In the genomic region with DNA sequence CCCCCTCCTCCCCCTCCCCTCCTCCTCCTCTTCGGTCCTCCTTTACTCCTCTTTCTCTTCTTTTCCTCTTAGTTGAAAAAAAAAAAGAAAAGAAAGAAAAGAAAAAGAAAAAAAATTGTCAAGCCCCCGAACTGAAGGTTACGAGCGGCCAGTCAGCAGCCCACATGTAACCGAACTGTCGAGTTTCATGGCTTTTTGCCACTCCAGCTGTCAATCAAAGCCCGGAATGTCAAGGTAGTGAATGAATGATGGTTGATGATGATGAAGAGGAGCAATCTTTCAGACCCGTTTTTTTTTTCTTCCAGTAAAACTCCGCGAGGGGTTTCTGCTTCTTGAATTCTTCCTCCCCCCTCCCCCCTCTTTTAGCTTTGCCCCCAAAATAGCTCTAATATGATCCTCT, we compare ENCODE assay signal across 8 mouse cellular contexts. TPM values are rescaled to one million over a fixed set of nuclear protein-coding genes. Genes with fewer than 3 reads are reported as not detected.
DNase-seq lines count a peak whose midpoint lies in the region; ATAC-seq and TF ChIP-seq lines count a peak whose summit lies in the region.

No protein-coding gene starts in this region.

- no peak for ATAC-seq in megakaryocyte, adult 5-6 weeks (ENCODE audit: poor library complexity, severe bottlenecking)
- no peak for ATAC-seq in intestine, postnatal 0 days
- no peak for ATAC-seq in midbrain, embryonic 13.5 days
- ATAC-seq in activated CD4-positive, CD25-positive, alpha-beta regulatory T cell, adult 4 months: no peak

- no peak for TF ChIP-seq CTCF in intestine, postnatal 0 days (IDR thresholded peaks at IDR 0.05; ENCODE audit: low read depth)

- H3K4me1 ChIP-seq in megakaryocyte, embryonic 14.5 days: peaks cover 55% of the 10 kb centered on the region
- no peaks in the 10 kb centered on the region for H3K4me1 ChIP-seq in intestine, postnatal 0 days (replicated peaks; ENCODE audit: control insufficient read depth, insufficient read depth, low read length)
- peaks cover 32% of the 10 kb centered on the region for H3K4me1 ChIP-seq in midbrain, embryonic 13.5 days (replicated peaks)

- peak overlapping the region; percentile 27 for H3K9ac ChIP-seq in intestine, postnatal 0 days (ENCODE audit: low read depth, low read length)
- H3K9ac ChIP-seq in midbrain, embryonic 13.5 days (replicated peaks): peak overlapping the region; percentile 95

- H3K36me3 ChIP-seq in megakaryocyte, embryonic 14.5 days (replicated peaks; ENCODE audit: low read length): no peaks in the 10 kb centered on the region
- no peaks in the 10 kb centered on the region for H3K36me3 ChIP-seq in intestine, postnatal 0 days (ENCODE audit: control insufficient read depth, insufficient read depth)
- no peaks in the 10 kb centered on the region for H3K36me3 ChIP-seq in midbrain, embryonic 13.5 days

- H3K4me3 ChIP-seq in megakaryocyte, embryonic 14.5 days (replicated peaks): peak overlapping the region; percentile 84
- H3K4me3 ChIP-seq in intestine, postnatal 0 days (ENCODE audit: low read depth, low read length): peak overlapping the region; percentile 48
- H3K4me3 ChIP-seq in midbrain, embryonic 13.5 days (replicated peaks): peak overlapping the region; percentile 71

- peak; percentile 45 for DNase-seq in fibroblast of lung, adult 2 months (ENCODE audit: low read depth)
- no peak for DNase-seq in left cerebral cortex, adult 11 months (ENCODE audit: low spot score)
- no peak for DNase-seq in gastrocnemius, postnatal 25 days

- H3K27me3 ChIP-seq in megakaryocyte, embryonic 14.5 days (replicated peaks): peaks cover 90% of the 10 kb centered on the region
- H3K27me3 ChIP-seq in intestine, postnatal 0 days (replicated peaks; ENCODE audit: control insufficient read depth, insufficient read depth, low read length): peaks cover 25% of the 10 kb centered on the region
- H3K27me3 ChIP-seq in midbrain, embryonic 13.5 days: peaks cover 10% of the 10 kb centered on the region

- H3K9me3 ChIP-seq in megakaryocyte, embryonic 14.5 days: no peaks in the 10 kb centered on the region
- H3K9me3 ChIP-seq in intestine, postnatal 0 days (ENCODE audit: control insufficient read depth): no peaks in the 10 kb centered on the region
- H3K9me3 ChIP-seq in midbrain, embryonic 13.5 days: no peaks in the 10 kb centered on the region

- peak overlapping the region; percentile 75 for H3K4me2 ChIP-seq in intestine, postnatal 0 days (replicated peaks; ENCODE audit: low read depth)
- H3K4me2 ChIP-seq in midbrain, embryonic 13.5 days (replicated peaks): peak overlapping the region; percentile 71

- 0 out of 2 replicates have a peak overlapping the region, but pooled peaks have one; percentile 61 for H3K27ac ChIP-seq in intestine, postnatal 0 days (ENCODE audit: low read depth, low read length)
- H3K27ac ChIP-seq in midbrain, embryonic 13.5 days: peak overlapping the region; percentile 95

- WGBS in intestine, postnatal 0 days: 1% methylated on average over 10 of the region's 10 CpGs
- WGBS in midbrain, embryonic 13.5 days: under 1% methylated on average over 10 of the region's 10 CpGs

RNA-seq across cellular contexts. Expression of gene Meis2, which starts 0.6 kb away (rescaled TPM):
- not detected in 2 replicates for polyA plus RNA-seq in megakaryocyte, embryonic 14.5 days (2012; ENCODE audit: insufficient read depth, low replicate concordance)
- not detected in 2 replicates for total RNA-seq in megakaryocyte, adult 5-6 weeks (2015)
- total RNA-seq in megakaryocyte, adult 5-6 weeks (2017): not detected in 2 replicates
- 13.1 and 14.0 TPM in 2 replicates for polyA plus RNA-seq in intestine, postnatal 0 days (2015; fragmentation: Nextera tagmentation; extraction: Ambion mirVana)
- polyA plus RNA-seq in midbrain, embryonic 13.5 days (2015; fragmentation: Nextera tagmentation; extraction: Ambion mirVana): 69.4 and 79.0 TPM in 2 replicates
- under 1 TPM in 1 of 2 experiments, not detected in 1; 0.26 TPM for polyA plus RNA-seq in activated CD4-positive, CD25-positive, alpha-beta regulatory T cell, adult 4 months (2017; shearing (Covaris generic))
- total RNA-seq in gastrocnemius, postnatal 25 days (2021): 1 to 10 TPM; 1.5 to 2.0 TPM

Comparison
In these comparisons a context has a peak if more than half of its experiments do, and no peak if none do; other contexts are left out.
1. RNA of gene Meis2, which starts 0.6 kb away (polyA plus RNA-seq): 69.4 to 79.0 TPM in midbrain, embryonic 13.5 days and 13.1 to 14.0 TPM in intestine, postnatal 0 days; 0.26 TPM in activated CD4-positive, CD25-positive, alpha-beta regulatory T cell, adult 4 months and not detected in megakaryocyte, embryonic 14.5 days; every median in the first group is over 10 times any median in the second.
2. Peak in every context shown above with its lines, with median percentiles within 50 percentile points of each other: H3K4me3 ChIP-seq.